Mouse (Mus musculus) heart, postnatal 4 days (tissue): ENCODE measurements around the gene Ano6. TPM values are rescaled to one million over a fixed set of nuclear protein-coding genes. Genes with fewer than 3 reads are reported as not detected.

Source experiments
- DNase-seq: peaks from one replicate; pipeline ENCODE4 v3.0.0; 2021
- total RNA-seq, 2 experiments: library from RNA; stranded (reverse); gene quantifications; 2 replicates each; pipeline ENCODE4 v1.2.3; 2021

Ano6 gene
- total RNA-seq, 2 experiments from 2014 or later: 43.2 to 46.6 TPM

DNA sequence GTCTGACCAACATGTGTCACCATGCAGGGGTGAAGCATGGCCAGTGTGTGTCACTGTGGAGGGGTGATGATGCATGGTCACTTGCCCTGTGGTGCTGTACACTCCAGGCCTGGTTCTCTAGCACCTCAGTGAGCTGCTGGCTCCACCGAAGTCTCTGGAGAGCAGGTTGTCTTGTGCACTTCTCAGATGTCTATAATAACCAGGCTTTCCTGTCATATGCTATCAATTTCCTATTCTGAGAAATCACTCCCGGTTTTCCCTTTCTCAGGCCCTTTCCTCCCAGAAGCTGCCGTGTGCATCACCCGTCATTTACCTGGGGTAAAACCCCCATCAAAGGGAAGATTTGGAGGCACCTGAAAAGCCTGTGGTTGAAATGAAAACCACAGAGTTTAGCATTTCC, 101.5 kb downstream of the Ano6 start:
- DNase-seq: no peak

GRCm38 (mm10) chr15:95892929-95893328, 102.3 kb downstream of the Ano6 start:
- DNase-seq: no peak

DNA sequence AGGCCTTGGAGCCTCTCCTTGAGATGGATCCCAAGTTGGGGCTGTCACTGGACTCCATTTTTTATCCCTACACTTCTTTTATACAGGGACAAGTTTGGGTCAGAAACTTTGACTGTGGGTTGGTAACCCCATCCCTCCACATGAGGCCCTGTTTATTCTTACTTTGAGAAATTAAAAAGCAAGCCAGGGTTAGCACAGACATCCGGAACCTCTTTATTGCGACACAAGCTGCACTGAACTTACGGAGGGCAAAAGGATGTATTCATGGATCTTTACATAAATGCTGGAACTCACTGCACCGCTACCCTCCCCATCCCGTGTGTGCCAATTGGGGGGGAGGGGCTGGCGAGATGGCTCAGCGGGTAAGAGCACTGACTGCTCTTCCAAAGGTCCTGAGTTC, 105.1 kb downstream of the Ano6 start:
- DNase-seq: no peak

DNA sequence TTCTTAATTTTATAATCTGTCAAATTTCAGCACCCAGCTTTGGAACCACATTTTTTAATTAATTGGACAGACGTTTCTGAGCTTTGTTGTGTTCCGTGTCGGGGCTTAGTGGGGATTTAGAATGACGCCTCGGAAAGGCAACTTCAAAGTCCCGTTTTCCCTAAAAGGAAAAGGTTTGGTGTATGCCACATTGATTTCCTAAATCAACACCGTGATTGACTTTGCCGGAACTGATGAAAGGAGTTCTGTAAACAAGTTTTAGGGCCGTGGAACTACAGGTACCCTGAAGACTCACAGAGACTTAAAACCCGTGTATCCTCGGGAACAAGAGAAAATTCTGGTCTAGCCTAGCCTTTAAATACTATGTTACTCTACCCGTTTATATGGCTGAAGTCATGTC, 107.0 kb downstream of the Ano6 start:
- DNase-seq: no peak

- no peak for DNase-seq
These were observed 107.8 kb downstream of the Ano6 start for GRCm38 (mm10) chr15:95898438-95898837.

DNA sequence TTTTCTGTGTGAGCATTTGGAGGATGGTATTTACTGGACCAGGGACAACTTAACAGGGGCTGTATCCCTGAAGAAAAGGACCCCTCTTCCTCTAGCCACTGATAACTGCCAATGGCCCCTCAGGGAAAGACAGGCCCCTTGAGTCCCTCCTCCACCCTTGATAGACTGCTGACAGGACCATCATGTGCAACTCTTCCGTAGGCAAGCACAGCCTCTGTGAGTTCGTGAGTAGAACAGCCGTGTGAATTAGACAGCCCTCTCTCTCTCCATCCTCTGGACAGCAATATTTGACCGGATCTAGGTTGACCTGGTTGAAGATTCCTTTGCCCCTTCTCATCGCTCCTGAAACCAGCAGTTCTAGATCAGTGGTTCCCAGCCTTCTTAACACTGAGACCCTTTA, 111.8 kb downstream of the Ano6 start:
- no peak for DNase-seq

- no peak for DNase-seq
These were observed 113.6 kb downstream of the Ano6 start for GRCm38 (mm10) chr15:95904247-95904646.

DNA sequence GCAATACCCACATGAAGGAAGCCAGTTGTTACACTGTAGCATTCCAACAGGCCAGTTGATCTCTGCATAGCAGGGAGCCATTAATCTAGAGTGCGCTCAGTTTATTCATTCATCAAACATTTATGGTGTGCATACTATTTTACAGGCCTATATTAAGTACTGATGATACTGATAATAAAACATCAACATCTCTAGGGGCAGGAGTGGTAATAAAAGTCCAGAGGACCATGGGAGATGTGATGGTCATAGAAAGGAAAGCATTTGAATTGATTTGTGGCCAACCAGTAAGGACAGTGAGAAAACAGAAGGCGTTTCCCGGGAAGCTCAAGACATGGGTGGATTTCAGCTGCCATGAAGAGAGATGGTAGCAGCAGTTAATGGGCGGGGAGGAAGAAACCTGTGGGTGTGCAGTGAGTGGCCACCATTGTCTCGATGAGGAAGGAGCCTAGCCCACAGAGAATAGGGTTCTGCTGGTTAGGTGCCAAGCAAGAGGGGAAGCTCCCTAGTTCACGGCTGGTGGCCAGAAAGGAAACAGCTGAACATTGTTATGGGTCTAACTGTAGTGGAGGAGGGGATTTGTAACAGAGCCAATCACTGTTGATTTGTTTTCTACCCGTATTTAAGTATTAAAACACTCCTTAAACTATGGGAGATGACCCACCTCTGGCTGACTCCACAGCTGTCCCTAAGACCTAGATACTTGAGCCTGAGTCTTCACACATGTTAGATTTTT, 115.5 kb downstream of the Ano6 start:
- DNase-seq: peak; percentile 73

- no peak for DNase-seq
These were observed 116.2 kb downstream of the Ano6 start for GRCm38 (mm10) chr15:95906891-95907290.

- DNase-seq: peak; percentile 74
These were observed 116.7 kb downstream of the Ano6 start for GRCm38 (mm10) chr15:95907337-95907736.

- no peak for DNase-seq
These were observed 117.3 kb downstream of the Ano6 start for GRCm38 (mm10) chr15:95907909-95908308.

DNA sequence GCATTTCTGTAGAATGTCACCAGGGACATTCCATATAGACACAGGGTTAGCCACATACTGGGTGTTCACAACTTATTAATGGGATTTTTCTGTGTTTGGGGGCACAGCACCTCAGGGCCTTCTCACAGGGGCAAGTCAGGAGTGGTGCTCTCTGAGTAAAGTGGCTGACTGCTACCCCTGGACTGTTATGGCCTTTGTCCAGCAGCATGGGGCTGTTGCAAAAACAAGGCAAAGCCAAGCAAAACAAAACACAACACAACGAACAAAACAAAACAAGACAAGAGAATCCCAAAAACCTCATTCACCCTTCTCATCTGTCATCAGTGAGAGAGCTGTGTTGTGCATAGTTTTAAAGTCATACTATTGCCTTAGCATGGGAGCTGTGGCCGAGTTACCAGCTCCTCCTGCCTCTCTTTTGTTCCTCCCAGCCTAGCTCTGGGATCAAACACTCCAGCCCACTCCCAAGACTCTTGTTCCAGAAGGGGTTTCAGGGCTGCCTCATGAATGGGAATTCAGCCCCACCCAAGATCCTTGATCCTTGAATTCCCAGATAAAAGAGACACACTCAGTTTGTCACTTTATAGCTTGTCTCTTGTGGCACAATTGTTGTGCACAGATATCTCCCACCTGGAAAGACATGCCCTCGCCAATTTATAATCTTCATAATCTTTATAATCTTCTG, 119.6 kb downstream of the Ano6 start:
- DNase-seq: no peak

- no peak for DNase-seq
These were observed 124.3 kb downstream of the Ano6 start for GRCm38 (mm10) chr15:95914963-95915362.

GRCm38 (mm10) chr15:95915477-95915876, 124.8 kb downstream of the Ano6 start:
- no peak for DNase-seq

DNA sequence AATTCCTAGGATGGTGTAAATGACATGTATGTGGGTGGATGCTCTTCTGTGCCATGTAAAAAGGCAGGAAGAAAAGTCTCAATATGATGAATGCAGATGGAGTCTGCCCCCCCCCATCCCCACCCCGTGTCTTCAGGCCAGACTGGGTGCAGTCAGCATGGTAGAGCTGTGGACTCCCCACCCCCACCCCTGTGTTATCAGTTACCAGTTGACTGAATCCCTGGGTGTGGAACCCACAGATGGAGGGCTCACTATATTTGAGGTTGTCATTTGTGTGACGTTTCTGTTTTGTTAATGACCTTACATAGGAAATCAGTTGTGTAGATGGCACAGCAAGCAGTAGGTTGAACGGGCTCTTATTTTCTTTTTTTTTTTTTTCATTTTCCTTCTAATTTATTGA, 126.7 kb downstream of the Ano6 start:
- no peak for DNase-seq

DNA sequence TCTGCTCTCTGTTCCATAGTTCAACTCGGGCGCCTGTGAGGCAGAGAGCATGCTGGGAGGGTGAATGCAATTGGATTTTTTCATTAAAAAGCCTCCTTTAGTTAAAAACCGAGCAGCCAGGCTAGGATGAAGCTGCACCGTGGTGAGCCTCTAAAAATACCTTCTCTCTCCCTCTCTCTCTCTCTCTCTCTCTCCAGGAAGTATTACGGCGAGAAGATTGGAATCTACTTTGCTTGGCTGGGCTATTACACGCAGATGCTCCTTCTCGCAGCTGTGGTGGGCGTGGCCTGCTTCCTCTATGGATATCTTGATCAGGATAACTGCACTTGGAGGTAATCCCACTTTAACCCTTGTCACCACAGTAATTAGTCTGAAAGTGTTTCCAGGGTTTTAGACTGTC, 129.4 kb downstream of the Ano6 start:
- no peak for DNase-seq

DNA sequence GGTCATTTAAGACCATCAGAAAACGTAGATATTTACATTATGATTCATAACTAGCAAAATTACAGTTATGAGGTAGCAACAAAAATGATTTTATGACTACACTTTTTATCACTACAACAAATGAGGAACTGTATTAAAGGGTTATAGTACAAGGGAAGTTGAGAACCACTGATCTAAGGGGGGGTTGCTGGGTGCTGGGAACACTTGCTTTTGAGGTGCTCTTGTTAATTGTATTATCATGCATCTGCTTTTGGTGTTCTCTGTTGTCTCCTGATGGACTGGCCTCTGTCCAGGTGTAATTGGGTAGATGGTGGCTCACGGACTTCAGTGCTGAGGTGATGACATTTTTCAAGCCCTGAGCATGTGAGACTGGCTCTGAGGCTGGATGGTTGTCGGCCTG, 130.4 kb downstream of the Ano6 start:
- DNase-seq: no peak

- no peak for DNase-seq
These were observed 131.0 kb downstream of the Ano6 start for GRCm38 (mm10) chr15:95921639-95922038.

- DNase-seq: no peak
These were observed 131.9 kb downstream of the Ano6 start for GRCm38 (mm10) chr15:95922558-95922957.

DNA sequence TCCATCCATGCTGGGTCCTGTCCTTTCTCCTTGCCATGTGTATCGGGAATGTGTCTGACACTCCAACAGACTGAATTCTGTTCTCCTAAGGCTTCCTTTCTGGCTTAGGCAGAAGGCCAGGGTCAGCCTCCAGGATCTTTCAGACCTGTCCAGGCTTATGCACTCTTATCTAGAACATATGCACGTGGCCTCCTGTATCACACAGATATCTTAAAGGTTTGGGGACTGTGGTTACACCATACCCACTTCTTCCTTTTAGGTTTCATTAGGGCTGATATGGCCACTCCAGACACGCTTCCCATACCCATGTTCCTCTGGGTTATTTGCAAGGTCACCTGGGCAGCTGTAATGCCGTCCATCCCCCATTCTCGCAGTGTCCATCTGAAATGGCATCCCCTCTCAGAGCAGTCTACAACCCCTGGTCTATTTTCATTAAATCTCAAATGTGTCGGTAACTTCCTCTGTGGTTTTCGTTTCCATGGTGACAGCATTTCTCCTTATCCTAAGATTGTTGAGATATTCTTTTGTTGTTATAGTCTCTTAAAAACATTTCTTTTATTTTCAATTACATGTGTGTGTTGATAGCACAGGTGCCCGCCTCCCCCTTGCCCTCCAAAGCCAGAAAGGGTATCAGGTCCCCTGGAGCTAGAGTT, 134.8 kb downstream of the Ano6 start:
- DNase-seq: no peak

- no peak for DNase-seq
These were observed 138.4 kb downstream of the Ano6 start for GRCm38 (mm10) chr15:95929087-95929486.

- DNase-seq: peak; percentile 20
These were observed 140.6 kb downstream of the Ano6 start for GRCm38 (mm10) chr15:95931013-95931775.

DNA sequence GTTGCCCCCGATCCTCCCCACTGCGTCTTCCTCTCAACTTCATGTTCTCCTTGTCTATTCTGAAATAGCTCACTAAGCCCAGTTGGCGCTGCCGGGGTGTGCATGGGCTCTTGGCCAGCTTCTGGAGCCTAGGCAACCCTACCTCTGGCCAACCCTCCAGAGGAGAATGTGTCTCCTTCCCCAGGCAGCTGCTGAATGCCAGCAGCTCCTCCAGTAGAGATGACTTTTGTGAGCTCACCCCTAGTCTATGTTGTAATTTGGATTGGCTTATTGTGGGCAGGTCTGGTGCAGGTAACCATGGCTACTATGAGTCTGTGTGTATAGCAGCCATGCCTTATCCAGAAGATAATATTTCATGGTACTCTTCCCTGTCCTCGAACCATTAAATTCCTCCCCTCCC, 141.7 kb downstream of the Ano6 start:
- peak; percentile 71 for DNase-seq
